Mouse (Mus musculus): Measurements from ENCODE around the gene Ppih. TPM values are rescaled to one million over a fixed set of nuclear protein-coding genes. Genes with fewer than 3 reads are reported as not detected.

Ppih gene
- polyA plus RNA-seq (2014; fragmentation: Illumina TruSeq; extraction: RNeasy Lipid Tissue Mini Kit (QIAGEN cat#74804); ENCODE audit: low read depth, low replicate concordance): 21.3 TPM

DNA sequence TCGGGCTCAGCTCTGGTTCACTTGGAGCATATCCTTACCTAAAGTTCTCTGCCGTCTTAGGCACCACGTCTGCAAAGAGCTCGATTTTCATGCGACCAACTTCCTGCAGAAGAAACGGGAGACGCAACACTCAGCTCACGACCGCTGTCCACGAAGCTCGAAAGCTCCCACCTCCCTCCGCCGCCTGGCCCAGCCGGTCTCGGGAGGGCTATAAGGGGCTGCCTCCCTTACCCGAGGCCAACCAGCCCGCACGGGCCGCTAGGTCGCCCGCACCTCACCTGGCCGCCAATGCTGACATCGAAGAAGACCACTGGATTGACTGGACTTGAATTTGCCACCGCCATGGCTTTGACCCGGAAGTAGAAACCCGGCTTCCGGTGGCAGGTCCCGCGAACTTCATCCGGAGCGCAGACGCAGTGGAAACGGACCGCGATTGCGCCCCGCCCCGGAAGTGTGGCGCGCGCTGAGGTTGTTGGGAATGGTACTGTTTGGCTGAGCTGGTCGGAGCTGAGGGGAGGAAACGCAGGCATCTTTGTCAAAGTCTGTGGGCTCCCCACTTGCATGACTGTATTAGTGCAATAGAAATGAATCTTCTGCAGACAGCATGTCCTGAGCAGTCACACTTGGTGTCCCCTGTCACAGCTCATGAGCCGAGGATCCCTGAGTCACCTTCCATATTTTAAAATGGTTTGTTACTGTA is at the start of gene Ppih:
TSS of gene Ppih (minus strand) at position 416 of the 700 bp plus-strand sequence.

DNA sequence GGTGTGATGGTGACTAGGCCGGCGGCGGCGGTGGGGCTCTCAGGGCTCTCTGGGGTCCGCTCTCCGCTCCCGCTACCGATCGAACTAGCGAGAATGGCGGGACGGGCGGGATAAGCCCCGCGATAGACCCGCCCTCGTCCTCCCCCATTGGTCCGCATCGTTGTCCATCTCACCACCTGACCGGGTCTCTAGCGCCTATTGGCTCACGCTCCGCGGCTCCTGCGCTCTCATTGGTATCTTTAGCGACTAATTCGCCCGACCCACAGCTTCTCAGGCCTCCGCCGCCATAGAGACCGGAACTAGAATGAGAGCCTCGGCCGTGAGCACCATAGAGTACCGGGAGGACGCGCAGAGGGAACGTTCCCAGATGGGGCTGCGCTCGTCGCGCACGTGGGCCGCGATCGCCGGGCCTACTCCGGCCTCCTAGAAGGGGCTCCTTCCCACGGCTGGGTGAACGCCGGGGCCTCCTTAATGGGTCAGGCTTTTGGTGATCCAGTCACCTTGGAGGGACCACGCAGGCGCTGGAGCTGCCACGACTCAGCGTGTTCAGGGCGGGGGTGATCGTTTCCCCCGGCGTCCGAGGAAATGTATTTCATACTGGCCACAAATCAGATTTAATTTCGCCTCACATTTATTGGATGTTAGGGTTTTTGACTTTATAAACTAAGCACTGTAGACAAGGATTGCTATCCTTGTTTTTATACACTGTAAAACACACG is 25.8 kb downstream of the Ppih start, which contains the start of gene Ybx1:
TSS of gene Ybx1 (minus strand) at position 190 of the 719 bp plus-strand sequence.

GRCm38 (mm10) chr4:119255351-119255750 is 65.0 kb downstream of the Ppih start, which contains the start of gene Cldn19:
Gene Cldn19 (plus strand): TSS chr4:119255414.

Other genes with a start within 250 kb of the Ppih start
- 6.3 TPM for gene Slc2a1, start 211.8 kb downstream of the Ppih start, polyA plus RNA-seq (2014; fragmentation: Illumina TruSeq; extraction: RNeasy Lipid Tissue Mini Kit (QIAGEN cat#74804); ENCODE audit: low read depth, low replicate concordance)
- gene Zfp691, start 146.4 kb downstream of the Ppih start, polyA plus RNA-seq (2014; fragmentation: Illumina TruSeq; extraction: RNeasy Lipid Tissue Mini Kit (QIAGEN cat#74804); ENCODE audit: low read depth, low replicate concordance): 0.53 TPM
- not detected for gene Ermap, start 130.5 kb downstream of the Ppih start, polyA plus RNA-seq (2014; fragmentation: Illumina TruSeq; extraction: RNeasy Lipid Tissue Mini Kit (QIAGEN cat#74804); ENCODE audit: low read depth, low replicate concordance)
- gene Svbp, start 125.2 kb downstream of the Ppih start, polyA plus RNA-seq (2014; fragmentation: Illumina TruSeq; extraction: RNeasy Lipid Tissue Mini Kit (QIAGEN cat#74804); ENCODE audit: low read depth, low replicate concordance): 11.5 TPM
- not detected for gene Tmem269, start 102.3 kb downstream of the Ppih start, polyA plus RNA-seq (2014; fragmentation: Illumina TruSeq; extraction: RNeasy Lipid Tissue Mini Kit (QIAGEN cat#74804); ENCODE audit: low read depth, low replicate concordance)
- gene AU022252, start 87.8 kb downstream of the Ppih start, polyA plus RNA-seq (2014; fragmentation: Illumina TruSeq; extraction: RNeasy Lipid Tissue Mini Kit (QIAGEN cat#74804); ENCODE audit: low read depth, low replicate concordance): 6.7 TPM
- gene P3h1, start 87.6 kb downstream of the Ppih start, polyA plus RNA-seq (2014; fragmentation: Illumina TruSeq; extraction: RNeasy Lipid Tissue Mini Kit (QIAGEN cat#74804); ENCODE audit: low read depth, low replicate concordance): 14.4 TPM
- gene Cldn19, start 65.1 kb downstream of the Ppih start, polyA plus RNA-seq (2014; fragmentation: Illumina TruSeq; extraction: RNeasy Lipid Tissue Mini Kit (QIAGEN cat#74804); ENCODE audit: low read depth, low replicate concordance): 5.5 TPM
- 618 TPM for gene Ybx1, start 25.9 kb downstream of the Ppih start, polyA plus RNA-seq (2014; fragmentation: Illumina TruSeq; extraction: RNeasy Lipid Tissue Mini Kit (QIAGEN cat#74804); ENCODE audit: low read depth, low replicate concordance)
- gene Ccdc30, start 95.0 kb upstream of the Ppih start, polyA plus RNA-seq (2014; fragmentation: Illumina TruSeq; extraction: RNeasy Lipid Tissue Mini Kit (QIAGEN cat#74804); ENCODE audit: low read depth, low replicate concordance): 4.3 TPM
- 50.2 TPM for gene Ppcs, start 101.9 kb upstream of the Ppih start, polyA plus RNA-seq (2014; fragmentation: Illumina TruSeq; extraction: RNeasy Lipid Tissue Mini Kit (QIAGEN cat#74804); ENCODE audit: low read depth, low replicate concordance)
- gene Zmynd12, start 102.3 kb upstream of the Ppih start, polyA plus RNA-seq (2014; fragmentation: Illumina TruSeq; extraction: RNeasy Lipid Tissue Mini Kit (QIAGEN cat#74804); ENCODE audit: low read depth, low replicate concordance): 2.2 TPM
- 0.93 TPM for gene Rimkla, start 172.1 kb upstream of the Ppih start, polyA plus RNA-seq (2014; fragmentation: Illumina TruSeq; extraction: RNeasy Lipid Tissue Mini Kit (QIAGEN cat#74804); ENCODE audit: low read depth, low replicate concordance)
- 47.0 TPM for gene Foxj3, start 216.5 kb upstream of the Ppih start, polyA plus RNA-seq (2014; fragmentation: Illumina TruSeq; extraction: RNeasy Lipid Tissue Mini Kit (QIAGEN cat#74804); ENCODE audit: low read depth, low replicate concordance)
- 6.8 TPM for gene Frg2f1, start 219.0 kb upstream of the Ppih start, polyA plus RNA-seq (2014; fragmentation: Illumina TruSeq; extraction: RNeasy Lipid Tissue Mini Kit (QIAGEN cat#74804); ENCODE audit: low read depth, low replicate concordance)